Mouse (Mus musculus): ENCODE measurements around the gene Kcnc3. TPM values are rescaled to one million over a fixed set of nuclear protein-coding genes. Genes with fewer than 3 reads are reported as not detected.

Gene Kcnc3
- polyA plus RNA-seq, 1 experiment, result 0.26 TPM

GRCm38 (mm10) chr7:44552141-44552908, 38.1 kb upstream of the Kcnc3 start:
- Histone ChIP-seq H3K79me3 (ENCODE audit: low read depth) (peaks cover 7% of the 10 kb centered on the region), H3ac (ENCODE audit: control insufficient read depth, insufficient read length, low read depth) (no peak overlapping the region), H3K36me3 (ENCODE audit: control insufficient read depth, insufficient read depth) (peaks cover 9% of the 10 kb centered on the region), H3K27me3 (ENCODE audit: control insufficient read depth, insufficient read depth, insufficient read length) (no peaks in the 10 kb centered on the region), H3K79me2 (ENCODE audit: control insufficient read depth, insufficient read depth) (peaks cover 9% of the 10 kb centered on the region), H3K4me3 (ENCODE audit: insufficient read depth, poor library complexity, severe bottlenecking) (peak overlapping the region; percentile 14)
- TF ChIP-seq CTCF (IDR thresholded peaks at IDR 0.05; ENCODE audit: control insufficient read depth, insufficient read depth, insufficient read length), result no peak
- no peak for TF ChIP-seq MAX (IDR thresholded peaks at IDR 0.05)
- TF ChIP-seq MYOG (IDR thresholded peaks at IDR 0.05; ENCODE audit: control insufficient read depth, extremely low read depth, insufficient read length), result no peak
- no peak for TF ChIP-seq FOSL1 (IDR thresholded peaks at IDR 0.05; ENCODE audit: insufficient read depth, low read length, poor library complexity, severe bottlenecking)
- no peak for TF ChIP-seq USF1 (IDR thresholded peaks at IDR 0.05; ENCODE audit: low read depth)
- TF ChIP-seq MYOD1 (IDR thresholded peaks at IDR 0.05; ENCODE audit: control insufficient read depth, insufficient read length, low read depth), result no peak
- no peak for TF ChIP-seq CEBPB (IDR thresholded peaks at IDR 0.05; ENCODE audit: low read depth)

- Histone ChIP-seq H3K27me3 (ENCODE audit: control insufficient read depth, insufficient read depth, insufficient read length) (no peaks in the 10 kb centered on the region), H3K36me3 (ENCODE audit: control insufficient read depth, insufficient read depth) (peaks cover 9% of the 10 kb centered on the region), H3K79me2 (ENCODE audit: control insufficient read depth, insufficient read depth) (no peaks in the 10 kb centered on the region), H3K79me3 (ENCODE audit: low read depth) (no peaks in the 10 kb centered on the region), H3ac (ENCODE audit: control insufficient read depth, insufficient read length, low read depth) (peak overlapping the region; percentile 87), H3K4me3 (ENCODE audit: insufficient read depth, poor library complexity, severe bottlenecking) (peak overlapping the region; percentile 74)
- no peak for TF ChIP-seq MYOD1 (IDR thresholded peaks at IDR 0.05; ENCODE audit: control insufficient read depth, insufficient read length, low read depth)
- no peak for TF ChIP-seq USF1 (IDR thresholded peaks at IDR 0.05; ENCODE audit: low read depth)
- no peak for TF ChIP-seq CEBPB (IDR thresholded peaks at IDR 0.05; ENCODE audit: low read depth)
- no peak for TF ChIP-seq CTCF (IDR thresholded peaks at IDR 0.05; ENCODE audit: control insufficient read depth, insufficient read depth, insufficient read length)
These were observed 37.2 kb upstream of the Kcnc3 start for GRCm38 (mm10) chr7:44553196-44553764.

DNA sequence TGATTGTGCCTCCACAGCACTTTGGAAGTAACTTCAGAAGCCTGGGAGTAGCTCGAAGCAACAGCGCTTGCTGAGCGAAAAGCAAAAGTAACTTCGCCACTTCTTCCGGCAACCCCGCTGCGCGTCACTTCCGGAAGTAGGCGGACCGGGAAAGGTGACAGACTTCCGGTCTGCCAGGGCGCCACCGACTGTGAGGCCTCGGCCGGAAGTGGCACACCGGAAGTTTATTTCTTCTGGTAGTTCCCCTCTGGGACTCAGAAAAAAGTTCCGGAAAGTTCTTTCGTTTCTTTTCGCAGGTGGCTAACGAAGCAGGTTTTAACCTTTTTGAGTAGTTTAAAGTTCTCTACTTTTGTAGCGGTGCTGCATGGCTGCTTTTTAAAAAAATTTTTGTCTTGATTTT, 36.6 kb upstream of the Kcnc3 start, which contains the start of gene Nr1h2:
Gene Nr1h2, minus strand, starts transcription at position 126 of the 400 bp plus-strand sequence.
- Histone ChIP-seq H3K4me3 (ENCODE audit: insufficient read depth, poor library complexity, severe bottlenecking) (peak within 1 kb of the TSS; percentile 74), H3K27me3 (ENCODE audit: control insufficient read depth, insufficient read depth, insufficient read length) (no peaks in the 10 kb centered on the region), H3ac (ENCODE audit: control insufficient read depth, insufficient read length, low read depth) (peak within 1 kb of the TSS; percentile 87), H3K79me3 (ENCODE audit: low read depth) (no peaks in the 10 kb centered on the region), H3K79me2 (ENCODE audit: control insufficient read depth, insufficient read depth) (no peaks in the 10 kb centered on the region), H3K36me3 (ENCODE audit: control insufficient read depth, insufficient read depth) (peaks cover 9% of the 10 kb centered on the region)
- TF ChIP-seq MAX (IDR thresholded peaks at IDR 0.05) (peak; percentile 36), MYOG (IDR thresholded peaks at IDR 0.05; ENCODE audit: control insufficient read depth, extremely low read depth, insufficient read length) (no peak), USF1 (IDR thresholded peaks at IDR 0.05; ENCODE audit: low read depth) (no peak)

GRCm38 (mm10) chr7:44557629-44558028, 32.8 kb upstream of the Kcnc3 start:
- Histone ChIP-seq H3K27me3 (ENCODE audit: control insufficient read depth, insufficient read depth, insufficient read length) (no peaks in the 10 kb centered on the region), H3K79me2 (ENCODE audit: control insufficient read depth, insufficient read depth) (no peaks in the 10 kb centered on the region), H3K36me3 (ENCODE audit: control insufficient read depth, insufficient read depth) (no peaks in the 10 kb centered on the region), H3ac (ENCODE audit: control insufficient read depth, insufficient read length, low read depth) (no peak overlapping the region), H3K4me3 (ENCODE audit: insufficient read depth, poor library complexity, severe bottlenecking) (no peak overlapping the region), H3K79me3 (ENCODE audit: low read depth) (no peaks in the 10 kb centered on the region)
- no peak for TF ChIP-seq CEBPB (IDR thresholded peaks at IDR 0.05; ENCODE audit: low read depth)
- no peak for TF ChIP-seq MAX (IDR thresholded peaks at IDR 0.05)

- peaks cover 8% of the 10 kb centered on the region for H3K27me3 ChIP-seq (ENCODE audit: control insufficient read depth, insufficient read depth, insufficient read length)
- H3K79me3 ChIP-seq (ENCODE audit: low read depth), result no peaks in the 10 kb centered on the region
- no peaks in the 10 kb centered on the region for H3K79me2 ChIP-seq (ENCODE audit: control insufficient read depth, insufficient read depth)
- no peaks in the 10 kb centered on the region for H3K36me3 ChIP-seq (ENCODE audit: control insufficient read depth, insufficient read depth)
- peak; percentile 11 for TF ChIP-seq CTCF (IDR thresholded peaks at IDR 0.05; ENCODE audit: control insufficient read depth, insufficient read depth, insufficient read length)
- TF ChIP-seq MYOD1 (IDR thresholded peaks at IDR 0.05; ENCODE audit: control insufficient read depth, insufficient read length, low read depth), result no peak
- H3K4me3 ChIP-seq (ENCODE audit: insufficient read depth, poor library complexity, severe bottlenecking), result no peak overlapping the region
- no peak overlapping the region for H3ac ChIP-seq (ENCODE audit: control insufficient read depth, insufficient read length, low read depth)
These were observed 29.7 kb upstream of the Kcnc3 start for GRCm38 (mm10) chr7:44560435-44561400.

DNA sequence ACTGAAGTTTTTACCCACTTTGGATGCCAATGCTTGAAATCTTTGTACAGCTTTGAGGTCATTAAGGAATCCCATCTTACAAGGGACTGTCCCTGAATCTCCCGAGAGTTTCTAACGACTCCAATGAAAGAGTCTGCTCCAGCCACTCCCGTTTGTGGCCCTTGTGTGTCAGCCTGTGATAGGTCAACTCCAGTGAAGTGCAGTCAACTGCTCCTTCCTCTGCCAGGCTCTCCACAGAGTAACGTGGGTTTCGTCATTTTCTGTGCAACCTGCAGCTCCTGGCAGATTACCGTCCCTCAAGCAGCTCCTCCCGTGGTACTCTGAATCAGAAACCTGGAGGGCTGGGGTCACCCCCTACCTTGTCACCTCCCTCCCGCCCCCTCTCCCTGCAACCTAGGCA, 27.2 kb upstream of the Kcnc3 start:
- Histone ChIP-seq H3K79me2 (ENCODE audit: control insufficient read depth, insufficient read depth) (no peaks in the 10 kb centered on the region), H3K79me3 (ENCODE audit: low read depth) (no peaks in the 10 kb centered on the region), H3ac (ENCODE audit: control insufficient read depth, insufficient read length, low read depth) (no peak overlapping the region), H3K27me3 (ENCODE audit: control insufficient read depth, insufficient read depth, insufficient read length) (peaks cover 11% of the 10 kb centered on the region), H3K4me3 (ENCODE audit: insufficient read depth, poor library complexity, severe bottlenecking) (no peak overlapping the region), H3K36me3 (ENCODE audit: control insufficient read depth, insufficient read depth) (no peaks in the 10 kb centered on the region)
- TF ChIP-seq CEBPB (IDR thresholded peaks at IDR 0.05; ENCODE audit: low read depth) (no peak), MYOD1 (IDR thresholded peaks at IDR 0.05; ENCODE audit: control insufficient read depth, insufficient read length, low read depth) (no peak), CTCF (IDR thresholded peaks at IDR 0.05; ENCODE audit: control insufficient read depth, insufficient read depth, insufficient read length) (no peak), MAX (IDR thresholded peaks at IDR 0.05) (no peak)

All from C2C12 (cell line).